Mouse (Mus musculus): Measurements from ENCODE around the gene Hist1h1a. TPM values are rescaled to one million over a fixed set of nuclear protein-coding genes. Genes with fewer than 3 reads are reported as not detected.

Hist1h1a gene
- polyA plus RNA-seq, 1 experiment: not detected

DNA sequence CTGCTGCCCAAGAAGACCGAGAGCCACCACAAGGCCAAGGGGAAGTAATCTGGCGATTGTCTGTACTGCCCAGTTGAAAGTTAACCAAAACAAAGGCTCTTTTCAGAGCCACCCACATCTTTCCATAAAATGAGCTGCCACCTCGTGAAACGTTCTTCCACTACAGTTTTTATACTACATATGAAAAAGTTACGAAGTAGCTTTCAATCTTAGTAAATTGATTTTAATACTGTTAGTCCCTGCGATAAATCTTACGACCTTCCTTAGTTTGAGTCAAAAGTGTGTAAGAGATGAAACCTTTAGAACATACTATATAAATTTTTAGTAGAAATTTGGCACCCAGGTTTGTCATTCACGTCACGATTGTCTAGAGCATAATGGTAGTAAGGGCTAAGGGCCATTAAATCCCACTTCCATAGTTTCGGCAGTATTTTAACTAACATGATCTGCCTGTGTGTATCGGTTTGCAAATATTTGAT is 11.9 kb upstream of the Hist1h1a start:
- TF ChIP-seq CTCF (IDR thresholded peaks at IDR 0.05; ENCODE audit: low read depth, low read length): no peak
- TF ChIP-seq POLR2A (IDR thresholded peaks at IDR 0.05; ENCODE audit: borderline replicate concordance, low read depth, low read length): no peak

DNA sequence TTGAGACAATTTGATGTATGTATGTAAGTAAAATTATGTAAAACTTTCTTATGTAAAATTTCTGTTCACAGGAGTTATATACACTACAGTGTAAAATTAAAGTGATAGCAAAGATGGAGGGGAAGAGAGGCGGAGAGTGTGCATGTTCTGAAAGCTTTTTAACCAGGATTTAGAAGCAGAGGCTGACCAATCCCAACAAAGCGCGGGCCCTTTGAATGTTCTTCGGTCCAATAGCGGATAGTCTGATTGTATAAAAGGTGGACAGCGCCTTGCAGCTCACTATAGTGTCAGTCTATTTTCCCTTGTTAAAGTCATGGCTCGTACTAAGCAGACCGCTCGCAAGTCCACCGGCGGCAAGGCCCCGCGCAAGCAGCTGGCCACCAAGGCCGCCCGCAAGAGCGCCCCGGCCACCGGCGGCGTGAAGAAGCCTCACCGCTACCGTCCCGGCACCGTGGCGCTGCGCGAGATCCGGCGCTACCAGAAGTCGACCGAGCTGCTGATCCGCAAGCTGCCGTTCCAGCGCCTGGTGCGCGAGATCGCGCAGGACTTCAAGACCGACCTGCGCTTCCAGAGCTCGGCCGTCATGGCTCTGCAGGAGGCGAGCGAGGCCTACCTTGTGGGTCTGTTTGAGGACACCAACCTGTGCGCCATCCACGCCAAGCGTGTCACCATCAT is 11.3 kb upstream of the Hist1h1a start, which contains the start of gene Hist1h3b:
Gene Hist1h3b, plus strand, starts transcription at position 201 of the 675 bp plus-strand sequence.
- H3K4me3 ChIP-seq (ENCODE audit: insufficient read depth, low read length): peak within 1 kb of the TSS; percentile 63
- peak within 1 kb of the TSS; percentile 96 for H3K27ac ChIP-seq (ENCODE audit: insufficient read depth, low read depth, low read length)
- H3K4me1 ChIP-seq (ENCODE audit: control insufficient read depth, insufficient read depth, low read length): peaks cover 21% of the 10 kb centered on the region

More for the DNA sequence above, 11.9 kb upstream of the Hist1h1a start:
- Histone ChIP-seq H3K27ac (ENCODE audit: insufficient read depth, low read depth, low read length) (peak overlapping the region; percentile 96), H3K4me1 (ENCODE audit: control insufficient read depth, insufficient read depth, low read length) (peaks cover 21% of the 10 kb centered on the region), H3K4me3 (ENCODE audit: insufficient read depth, low read length) (peak overlapping the region; percentile 63)

DNA sequence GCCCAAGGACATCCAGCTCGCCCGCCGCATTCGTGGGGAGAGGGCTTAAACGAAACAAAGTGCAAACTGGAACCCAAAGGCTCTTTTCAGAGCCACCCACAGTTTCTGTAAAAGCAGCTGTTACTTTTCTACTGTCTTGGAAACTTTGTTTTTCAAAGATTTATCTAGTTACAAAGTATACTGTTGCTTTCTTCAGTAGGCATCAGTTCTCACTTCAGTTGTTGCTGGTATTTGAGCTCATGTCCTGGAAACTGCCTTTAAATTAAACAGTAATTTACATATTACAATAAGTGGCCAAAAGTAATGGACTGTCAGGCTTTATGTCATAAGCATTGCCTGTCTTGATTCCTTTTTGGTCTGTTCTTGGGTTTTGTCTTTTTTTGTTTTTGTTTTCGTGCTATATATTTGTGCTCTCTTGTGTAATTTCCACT is 10.7 kb upstream of the Hist1h1a start:
- TF ChIP-seq CTCF (IDR thresholded peaks at IDR 0.05; ENCODE audit: low read depth, low read length): no peak
- TF ChIP-seq POLR2A (IDR thresholded peaks at IDR 0.05; ENCODE audit: borderline replicate concordance, low read depth, low read length): no peak
- peaks cover 20% of the 10 kb centered on the region for H3K4me1 ChIP-seq (ENCODE audit: control insufficient read depth, insufficient read depth, low read length)
- H3K27ac ChIP-seq (ENCODE audit: insufficient read depth, low read depth, low read length): peak overlapping the region; percentile 80
- peak overlapping the region; percentile 58 for H3K4me3 ChIP-seq (ENCODE audit: insufficient read depth, low read length)

DNA sequence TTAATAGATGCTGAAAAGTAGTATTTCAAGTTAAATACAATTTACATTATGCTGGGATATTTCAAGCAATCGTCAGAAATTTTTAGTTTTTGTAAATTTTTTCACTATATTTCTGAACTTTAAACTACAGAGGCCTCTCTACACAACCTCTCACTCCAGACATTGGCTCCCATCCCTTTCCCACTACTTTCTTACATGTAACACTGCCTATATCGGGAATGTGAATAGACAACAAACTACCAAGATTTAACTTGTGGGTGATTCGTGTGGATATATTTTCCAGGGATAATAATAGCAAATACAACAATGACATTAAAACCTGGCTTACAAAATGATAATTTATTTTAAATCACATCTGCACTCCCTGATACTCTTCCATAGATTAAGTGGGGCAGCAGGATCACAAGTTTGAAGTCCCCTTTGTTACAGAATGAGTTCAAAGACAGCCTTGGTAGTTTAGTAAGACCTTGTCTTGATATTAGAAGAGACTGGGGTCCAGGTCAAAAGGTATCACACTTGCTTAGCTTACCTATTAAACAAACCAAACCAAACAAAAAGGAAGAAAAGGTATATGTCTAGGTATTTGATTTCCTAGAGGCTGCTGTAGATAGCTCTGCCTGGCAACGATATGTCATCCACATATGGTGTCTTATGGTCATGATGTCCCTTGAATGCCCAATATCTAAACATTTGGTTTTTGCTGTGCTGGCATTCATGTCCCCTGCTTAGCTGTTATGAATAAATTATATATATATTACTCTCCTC is 10.0 kb upstream of the Hist1h1a start:
- Histone ChIP-seq H3K27ac (ENCODE audit: insufficient read depth, low read depth, low read length) (peak overlapping the region; percentile 26; the same call in 1 of the 2 replicates), H3K4me1 (ENCODE audit: control insufficient read depth, insufficient read depth, low read length) (peaks cover 16% of the 10 kb centered on the region)

GRCm38 (mm10) chr13:23755000-23755399 is 8.5 kb upstream of the Hist1h1a start:
- Histone ChIP-seq H3K4me1 (ENCODE audit: control insufficient read depth, insufficient read depth, low read length) (peaks cover 11% of the 10 kb centered on the region), H3K27ac (ENCODE audit: insufficient read depth, low read depth, low read length) (peak overlapping the region; percentile 43), H3K4me3 (ENCODE audit: insufficient read depth, low read length) (no peak overlapping the region)
- no peak for TF ChIP-seq CTCF (IDR thresholded peaks at IDR 0.05; ENCODE audit: low read depth, low read length)
- no peak for TF ChIP-seq POLR2A (IDR thresholded peaks at IDR 0.05; ENCODE audit: borderline replicate concordance, low read depth, low read length)

More for the DNA sequence above, 10.0 kb upstream of the Hist1h1a start:
- no peak for TF ChIP-seq CTCF (IDR thresholded peaks at IDR 0.05; ENCODE audit: low read depth, low read length)
- TF ChIP-seq POLR2A (IDR thresholded peaks at IDR 0.05; ENCODE audit: borderline replicate concordance, low read depth, low read length): no peak
- H3K4me3 ChIP-seq (ENCODE audit: insufficient read depth, low read length): no peak overlapping the region

DNA sequence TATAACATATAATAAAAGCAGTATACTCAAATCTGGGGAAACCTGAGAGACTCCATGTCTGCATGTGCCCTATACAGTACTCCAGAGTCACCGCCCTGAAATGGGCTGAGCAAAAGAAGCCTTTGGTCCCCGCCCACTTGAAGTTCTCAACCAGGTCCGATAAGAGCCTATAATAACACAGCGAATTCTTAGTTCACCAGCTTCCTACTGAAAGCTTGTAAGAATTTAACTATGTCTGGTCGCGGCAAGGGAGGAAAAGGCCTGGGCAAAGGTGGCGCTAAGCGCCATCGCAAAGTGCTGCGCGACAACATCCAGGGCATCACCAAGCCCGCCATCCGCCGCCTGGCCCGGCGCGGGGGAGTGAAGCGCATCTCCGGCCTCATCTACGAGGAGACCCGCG is 6.7 kb upstream of the Hist1h1a start, which contains the start of gene Hist1h4b:
Gene Hist1h4b, plus strand, starts transcription at position 224 of the 400 bp plus-strand sequence.
- Histone ChIP-seq H3K4me3 (ENCODE audit: insufficient read depth, low read length) (peak within 1 kb of the TSS; percentile 48), H3K27ac (ENCODE audit: insufficient read depth, low read depth, low read length) (peak within 1 kb of the TSS; percentile 57), H3K4me1 (ENCODE audit: control insufficient read depth, insufficient read depth, low read length) (peaks cover 14% of the 10 kb centered on the region)
- TF ChIP-seq CTCF (IDR thresholded peaks at IDR 0.05; ENCODE audit: low read depth, low read length): no peak
- TF ChIP-seq POLR2A (IDR thresholded peaks at IDR 0.05; ENCODE audit: borderline replicate concordance, low read depth, low read length): peak; percentile 57; the same call in 1 of the 2 replicates

DNA sequence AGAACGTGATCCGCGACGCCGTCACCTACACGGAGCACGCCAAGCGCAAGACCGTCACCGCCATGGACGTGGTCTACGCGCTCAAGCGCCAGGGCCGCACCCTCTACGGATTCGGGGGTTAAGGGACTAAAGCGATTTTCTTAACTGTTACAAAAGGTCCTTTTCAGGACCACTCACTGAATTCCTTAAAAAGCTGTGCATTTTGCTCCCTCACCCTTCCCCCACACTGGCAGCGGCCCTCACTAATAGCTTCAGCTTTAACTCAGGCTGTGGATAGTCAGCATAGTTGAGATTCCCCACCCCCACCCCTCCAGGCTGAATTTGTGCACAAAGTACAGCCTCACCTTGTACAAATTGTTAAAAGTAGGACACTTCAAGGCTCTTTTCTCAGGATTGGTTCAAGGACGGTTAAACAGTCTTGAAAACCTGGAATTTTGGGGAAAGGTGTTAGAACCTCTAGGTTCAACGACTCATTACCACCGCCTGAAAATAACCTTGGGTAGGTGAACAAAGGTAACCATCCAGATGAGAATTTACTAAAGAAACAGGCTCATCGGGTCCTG is 6.2 kb upstream of the Hist1h1a start:
- Histone ChIP-seq H3K4me3 (ENCODE audit: insufficient read depth, low read length) (peak overlapping the region; percentile 48), H3K27ac (ENCODE audit: insufficient read depth, low read depth, low read length) (peak overlapping the region; percentile 57), H3K4me1 (ENCODE audit: control insufficient read depth, insufficient read depth, low read length) (peaks cover 14% of the 10 kb centered on the region)
- no peak for TF ChIP-seq POLR2A (IDR thresholded peaks at IDR 0.05; ENCODE audit: borderline replicate concordance, low read depth, low read length)
- TF ChIP-seq CTCF (IDR thresholded peaks at IDR 0.05; ENCODE audit: low read depth, low read length): no peak

DNA sequence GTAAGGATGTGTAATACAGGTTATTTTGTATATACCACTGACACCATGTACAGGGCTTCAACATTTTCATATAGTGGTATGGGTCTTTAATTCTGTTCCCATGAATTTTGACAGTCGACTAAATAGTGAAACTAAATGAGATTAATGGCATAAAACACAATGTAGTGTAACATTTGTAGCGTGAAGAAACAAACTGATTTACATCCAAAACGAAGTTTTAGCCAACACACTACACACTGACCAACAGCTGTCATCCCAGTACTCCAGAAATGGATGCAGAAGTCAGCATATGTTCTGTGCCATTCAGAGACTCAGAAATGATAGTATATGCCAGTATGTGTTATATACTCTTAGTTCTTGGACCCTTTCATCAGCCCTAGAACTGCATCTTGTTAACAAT is 5.5 kb upstream of the Hist1h1a start:
- TF ChIP-seq CTCF (IDR thresholded peaks at IDR 0.05; ENCODE audit: low read depth, low read length) (no peak), POLR2A (IDR thresholded peaks at IDR 0.05; ENCODE audit: borderline replicate concordance, low read depth, low read length) (no peak)

GRCm38 (mm10) chr13:23759251-23759771 is 4.2 kb upstream of the Hist1h1a start:
- H3K27ac ChIP-seq (ENCODE audit: insufficient read depth, low read depth, low read length): no peak overlapping the region
- no peak overlapping the region for H3K4me3 ChIP-seq (ENCODE audit: insufficient read depth, low read length)

More for the DNA sequence above, 5.5 kb upstream of the Hist1h1a start:
- peaks cover 17% of the 10 kb centered on the region for H3K4me1 ChIP-seq (ENCODE audit: control insufficient read depth, insufficient read depth, low read length)
- no peak overlapping the region for H3K27ac ChIP-seq (ENCODE audit: insufficient read depth, low read depth, low read length)
- H3K4me3 ChIP-seq (ENCODE audit: insufficient read depth, low read length): no peak overlapping the region

More at GRCm38 (mm10) chr13:23759251-23759771, 4.2 kb upstream of the Hist1h1a start:
- peaks cover 25% of the 10 kb centered on the region for H3K4me1 ChIP-seq (ENCODE audit: control insufficient read depth, insufficient read depth, low read length)
- TF ChIP-seq POLR2A (IDR thresholded peaks at IDR 0.05; ENCODE audit: borderline replicate concordance, low read depth, low read length): no peak
- no peak for TF ChIP-seq CTCF (IDR thresholded peaks at IDR 0.05; ENCODE audit: low read depth, low read length)

All from bone marrow macrophage, adult 2 months (primary cell).